Mouse (Mus musculus) forebrain, embryonic 10.5 days (tissue): ENCODE measurements around the gene Pou6f2. TPM values are rescaled to one million over a fixed set of nuclear protein-coding genes. Genes with fewer than 3 reads are reported as not detected.

Experiments
- DNase-seq: peaks from one replicate; pipeline ENCODE4 v3.0.0-alpha.2; 2017; ENCODE audit warnings: low spot score; ENCODE audit errors: extremely low spot score
- H3K27ac ChIP-seq: fragments of 300-500 bp; sonication (generic); 2 replicates; pipeline ENCODE4 v1.5.1; 2016; ENCODE audit warnings: mild to moderate bottlenecking
- H3K27me3 ChIP-seq: fragments of 300-500 bp; sonication (generic); 2 replicates; pipeline ENCODE4 v1.6.1; 2016; ENCODE audit warnings: mild to moderate bottlenecking; ENCODE audit not compliant: poor library complexity, severe bottlenecking
- H3K36me3 ChIP-seq: fragments of 300-500 bp; sonication (generic); replicated peaks from 2 replicates; pipeline ENCODE4 v1.6.1; 2016; ENCODE audit warnings: mild to moderate bottlenecking, moderate library complexity
- H3K4me1 ChIP-seq: fragments of 300-500 bp; sonication (generic); 2 replicates; pipeline ENCODE4 v1.6.1; 2016
- H3K4me3 ChIP-seq: fragments of 300-500 bp; sonication (generic); 2 replicates; pipeline ENCODE4 v1.5.1; 2016; ENCODE audit warnings: mild to moderate bottlenecking, moderate library complexity
- H3K9me3 ChIP-seq: fragments of 300-500 bp; sonication (generic); 2 replicates; pipeline ENCODE4 v1.6.1; 2016; ENCODE audit warnings: mild to moderate bottlenecking, moderate library complexity
- WGBS: fragments of 180-500 bp; shearing (Covaris S2); methylation state at CpG from one replicate; pipeline ENCODE4 v1.1.7; 2016; 5-methylcytosine and 5-hydroxymethylcytosine counted together
- polyA plus RNA-seq: library from polyadenylated mRNA; unstranded; fragments of >200 nt; fragmentation: Nextera tagmentation; extraction: Ambion mirVana; gene quantifications from 2 replicates; pipeline ENCODE4 v1.2.1, GENCODE M21; 2016

Gene Pou6f2
- polyA plus RNA-seq, 1 experiment from 2014 or later: 0.32 TPM

DNA sequence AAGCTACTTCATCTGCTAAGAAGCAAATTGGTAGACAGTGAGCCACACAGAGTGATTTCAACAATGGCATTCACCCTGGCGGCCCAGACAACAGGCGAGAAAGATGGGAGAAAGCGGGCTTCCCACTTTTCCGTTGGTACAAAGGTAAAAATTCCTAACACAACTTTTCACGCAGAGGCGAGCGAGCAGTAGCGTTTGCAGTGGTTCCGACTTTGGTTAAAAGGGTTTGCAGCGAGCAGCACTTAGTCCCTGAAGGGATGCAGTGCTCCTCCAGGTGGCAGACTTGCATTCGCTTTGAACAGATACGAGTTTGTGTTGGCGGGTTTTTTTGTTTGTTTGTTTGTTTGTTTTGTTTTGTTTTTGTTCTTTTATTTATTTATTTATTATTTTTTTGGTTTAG is 273.1 kb downstream of the Pou6f2 start:
- Histone ChIP-seq H3K27me3 (no peaks in the 10 kb centered on the region), H3K36me3 (no peaks in the 10 kb centered on the region), H3K4me3 (peak overlapping the region; percentile 23; the same call in 1 of the 2 replicates), H3K9me3 (no peaks in the 10 kb centered on the region), H3K27ac (no peak overlapping the region), H3K4me1 (peaks cover 40% of the 10 kb centered on the region)
- 28% methylated on average over 13 of the region's 13 CpGs for WGBS
- DNase-seq: no peak

- no peaks in the 10 kb centered on the region for H3K36me3 ChIP-seq
- WGBS: 86% methylated on average over 2 of the region's 2 CpGs
- H3K27ac ChIP-seq: no peak overlapping the region
- no peak overlapping the region for H3K4me3 ChIP-seq
- H3K9me3 ChIP-seq: no peaks in the 10 kb centered on the region
- H3K4me1 ChIP-seq: peaks cover 4% of the 10 kb centered on the region
- DNase-seq: no peak
- no peaks in the 10 kb centered on the region for H3K27me3 ChIP-seq
Measured at GRCm38 (mm10) chr13:18120406-18120805, 277.1 kb downstream of the Pou6f2 start.

DNA sequence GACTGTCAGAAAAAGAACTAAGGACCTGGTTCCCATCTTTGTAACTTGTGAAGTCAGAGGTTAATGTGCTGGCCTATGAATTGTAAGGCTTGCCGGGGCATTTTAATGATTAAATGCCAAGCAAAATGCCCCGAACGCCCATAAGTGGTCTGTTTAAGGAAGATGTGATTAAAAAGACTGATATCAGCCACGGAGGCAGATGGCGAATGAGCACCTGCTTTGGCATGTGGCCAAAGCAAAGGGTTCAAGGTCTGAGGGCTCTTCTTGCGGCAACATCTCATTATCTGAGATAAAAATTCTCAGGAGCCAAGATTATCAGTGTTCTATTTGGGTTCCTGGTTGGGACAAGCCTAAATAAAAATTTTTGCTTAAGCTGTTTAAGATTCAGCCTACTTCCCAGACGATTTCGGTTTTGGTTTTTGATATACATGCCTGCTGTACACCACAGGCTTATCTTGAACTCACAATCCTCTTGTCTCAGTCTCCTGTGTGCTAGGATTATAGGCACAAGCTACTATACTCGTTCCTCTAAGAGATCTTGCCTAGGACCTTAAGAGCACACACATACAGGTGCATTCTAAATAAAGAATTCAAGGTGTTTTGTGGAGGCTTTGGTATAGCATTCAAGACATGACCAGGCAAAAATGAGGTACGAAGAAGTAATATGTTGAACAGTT is 315.9 kb downstream of the Pou6f2 start:
- H3K36me3 ChIP-seq: no peaks in the 10 kb centered on the region
- no peaks in the 10 kb centered on the region for H3K27me3 ChIP-seq
- no peak overlapping the region for H3K4me3 ChIP-seq
- H3K27ac ChIP-seq: no peak overlapping the region
- WGBS: 91% methylated on average over 10 of the region's 10 CpGs
- no peak for DNase-seq
- no peaks in the 10 kb centered on the region for H3K4me1 ChIP-seq
- no peaks in the 10 kb centered on the region for H3K9me3 ChIP-seq
